Mouse (Mus musculus) C3H10T1/2 (cell line): Measurements from ENCODE around the gene Gm10670. TPM values are rescaled to one million over a fixed set of nuclear protein-coding genes. Genes with fewer than 3 reads are reported as not detected.

Experiments used
- polyA plus RNA-seq, 2 experiments: library from polyadenylated mRNA; unstranded; fragments of >200 nt; fragmentation: generic; extraction: Trizol; gene quantifications; one replicate each; pipeline ENCODE4 v1.2.1; 2012; ENCODE audit warnings: missing spikeins in 2 of 2

Gene Gm10670
- polyA plus RNA-seq: not detected

DNA sequence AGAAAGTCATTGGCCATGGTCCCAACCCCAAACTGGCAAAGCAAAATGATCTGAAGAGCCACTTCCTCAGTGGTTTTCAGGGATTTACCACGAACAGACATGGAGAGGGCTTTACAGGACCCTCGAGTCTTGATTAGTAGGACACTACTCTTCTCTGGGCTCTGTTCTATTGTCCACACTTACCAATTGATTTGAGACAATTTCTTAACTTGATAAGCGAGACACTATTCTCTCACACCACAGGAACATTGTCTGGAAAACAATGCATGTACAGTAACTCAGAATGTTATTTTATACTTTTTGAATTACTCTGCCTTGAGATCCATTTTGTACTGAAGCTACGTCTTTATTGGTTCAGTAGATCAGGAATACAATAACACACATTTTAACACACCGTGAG lies at the start of gene Gm10670:
Gene Gm10670 (minus strand): TSS at position 101 of the 400 bp plus-strand sequence.

DNA sequence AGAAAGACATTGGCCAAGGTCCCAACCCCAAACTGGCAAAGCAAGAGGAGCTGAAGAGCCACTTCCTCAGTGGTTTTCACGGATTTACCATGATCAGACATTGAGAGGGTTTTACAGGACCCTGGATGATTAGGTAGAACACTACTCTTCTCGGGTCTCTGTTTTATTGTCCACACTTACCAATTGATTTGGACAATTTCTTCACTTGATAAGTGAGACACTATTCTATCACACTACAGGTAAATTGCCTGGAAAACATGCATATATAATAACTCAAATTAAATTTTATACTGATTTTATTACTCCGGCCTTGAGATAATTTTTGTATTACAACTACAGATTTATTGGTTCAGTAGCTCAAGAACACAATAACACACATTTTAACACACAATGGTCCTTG lies 35.7 kb upstream of the Gm10670 start, which contains the start of gene Vmn1r103:
Gene Vmn1r103 (minus strand): TSS at position 101 of the 400 bp plus-strand sequence.

DNA sequence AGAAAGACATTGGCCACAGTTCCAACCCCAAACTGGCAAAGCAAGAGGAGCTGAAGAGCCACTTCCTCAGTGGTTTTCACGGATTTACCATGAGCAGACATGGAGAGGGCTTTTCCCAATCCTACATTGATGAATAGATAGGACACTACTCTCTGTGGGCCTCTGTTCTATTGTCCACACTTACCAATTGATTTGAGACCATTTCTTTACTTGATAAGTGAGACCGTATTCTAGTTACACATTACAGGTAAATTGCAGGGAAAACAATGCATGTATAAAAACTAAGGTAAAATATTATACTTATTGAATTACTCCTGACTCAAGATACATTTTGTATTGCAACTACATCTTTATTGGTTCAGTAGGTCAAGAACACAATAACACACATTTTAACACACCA lies 32.2 kb downstream of the Gm10670 start, which contains the start of gene Vmn1r101:
Gene Vmn1r101 (minus strand): TSS at position 101 of the 400 bp plus-strand sequence.

Other genes starting within 250 kb of the Gm10670 start
- gene Gm4498, start 241.1 kb downstream of the Gm10670 start, polyA plus RNA-seq: not detected
- gene Gm5890, start 212.1 kb downstream of the Gm10670 start, polyA plus RNA-seq: not detected
- gene Gm4133, start 140.9 kb downstream of the Gm10670 start, polyA plus RNA-seq: not detected
- not detected for gene Gm5728, start 99.5 kb downstream of the Gm10670 start, polyA plus RNA-seq
- gene Vmn1r100, start 57.0 kb downstream of the Gm10670 start, polyA plus RNA-seq: not detected
- gene Vmn1r101, start 32.3 kb downstream of the Gm10670 start, polyA plus RNA-seq: not detected
- gene Vmn1r103, start 35.6 kb upstream of the Gm10670 start, polyA plus RNA-seq: not detected
- not detected for gene Vmn1r104, start 58.9 kb upstream of the Gm10670 start, polyA plus RNA-seq
- not detected for gene Gm5726, start 70.8 kb upstream of the Gm10670 start, polyA plus RNA-seq
- not detected for gene Gm4141, start 101.3 kb upstream of the Gm10670 start, polyA plus RNA-seq
- not detected for gene Gm4513, start 124.1 kb upstream of the Gm10670 start, polyA plus RNA-seq
- gene Vmn1r107, start 194.0 kb upstream of the Gm10670 start, polyA plus RNA-seq: not detected
- not detected for gene Vmn1r111, start 228.3 kb upstream of the Gm10670 start, polyA plus RNA-seq